Mouse (Mus musculus) mesoderm, embryonic 11.5 days (tissue): ENCODE data around the gene 1810010H24Rik.
A peak's percentile ranks its signal among the peaks of the same experiment; 100 is the strongest.
"Not testable (repeated sequence)": the region's sequence is repeated elsewhere in the genome, so short reads cannot be mapped to it uniquely, and the experiment has no call there.

Source experiments
- DNase-seq: peaks from one replicate; pipeline ENCODE4 v3.0.0-alpha.2; 2012; ENCODE audit warnings: low read depth, low spot score

The 1810010H24Rik gene

GRCm38 (mm10) chr11:107025411-107026321 lies at the start of gene 1810010H24Rik:
Gene 1810010H24Rik, plus strand, starts transcription at chr11:107025681.
- no peak for DNase-seq

- no peak for DNase-seq
Measured at GRCm38 (mm10) chr11:106976194-106976593, 49.3 kb upstream of the 1810010H24Rik start.

DNA sequence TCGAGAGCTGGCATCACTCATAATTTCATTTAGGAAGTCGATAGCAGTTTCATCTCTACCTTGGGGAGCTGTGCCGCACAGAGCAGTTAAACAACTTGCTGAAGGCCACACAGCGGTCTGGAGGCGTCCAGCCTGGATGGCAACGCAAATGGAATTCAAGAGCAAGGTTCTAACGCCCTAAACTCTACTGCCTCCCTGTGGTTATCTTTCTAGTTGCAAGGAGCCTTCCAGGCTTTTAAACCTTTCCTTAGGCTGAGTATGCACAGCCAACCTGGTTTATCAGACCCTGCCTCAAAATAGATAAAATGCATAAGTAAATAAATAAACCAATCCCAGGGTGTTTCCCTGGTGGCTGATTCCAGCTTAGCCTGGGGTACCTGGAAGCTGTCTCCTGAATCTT lies 45.0 kb upstream of the 1810010H24Rik start:
- DNase-seq: peak; percentile 78

DNA sequence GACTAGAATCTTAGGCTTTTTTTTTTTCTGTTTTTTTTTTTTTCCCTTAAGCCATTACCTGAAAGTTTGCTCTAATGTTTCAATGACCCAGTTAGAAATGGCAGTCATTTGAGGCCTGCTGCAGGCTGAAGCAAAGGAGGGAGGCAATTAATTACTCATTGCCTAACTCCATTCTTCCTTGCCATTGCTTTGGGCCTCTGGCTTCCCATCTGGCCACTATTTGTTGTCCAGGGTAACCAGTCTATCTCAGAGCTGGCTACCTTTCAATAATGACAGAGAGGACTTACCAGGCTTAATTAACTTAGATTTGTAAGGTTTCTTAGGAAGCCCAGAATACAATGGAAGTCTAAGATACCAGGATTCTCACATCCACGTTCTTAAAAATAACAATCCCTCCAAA lies 43.7 kb upstream of the 1810010H24Rik start:
- DNase-seq: no peak

DNA sequence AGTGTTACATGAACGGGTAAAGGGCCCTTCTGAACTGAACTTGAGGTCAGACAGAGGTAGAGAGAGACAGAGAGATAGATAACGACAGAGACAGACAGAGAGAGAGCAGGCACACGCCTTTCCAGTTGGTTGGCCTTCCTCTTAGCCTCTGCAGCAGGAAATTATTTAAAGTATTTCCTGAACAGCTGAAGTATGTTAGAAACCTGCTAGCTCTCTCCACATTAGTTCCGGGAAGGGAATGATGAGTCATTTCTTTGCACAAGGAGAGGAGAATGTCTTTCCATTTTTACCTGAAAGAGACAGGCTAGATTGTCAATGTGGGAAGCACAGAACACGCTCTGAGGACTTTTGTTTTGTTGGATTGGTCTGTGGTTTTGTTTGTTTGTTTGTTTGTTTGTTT lies 43.1 kb upstream of the 1810010H24Rik start:
- no peak for DNase-seq

- not testable (repeated sequence) for DNase-seq
Measured at GRCm38 (mm10) chr11:106985979-106986604, 39.4 kb upstream of the 1810010H24Rik start.

GRCm38 (mm10) chr11:106987384-106987783 lies 38.1 kb upstream of the 1810010H24Rik start:
- DNase-seq: no peak

DNA sequence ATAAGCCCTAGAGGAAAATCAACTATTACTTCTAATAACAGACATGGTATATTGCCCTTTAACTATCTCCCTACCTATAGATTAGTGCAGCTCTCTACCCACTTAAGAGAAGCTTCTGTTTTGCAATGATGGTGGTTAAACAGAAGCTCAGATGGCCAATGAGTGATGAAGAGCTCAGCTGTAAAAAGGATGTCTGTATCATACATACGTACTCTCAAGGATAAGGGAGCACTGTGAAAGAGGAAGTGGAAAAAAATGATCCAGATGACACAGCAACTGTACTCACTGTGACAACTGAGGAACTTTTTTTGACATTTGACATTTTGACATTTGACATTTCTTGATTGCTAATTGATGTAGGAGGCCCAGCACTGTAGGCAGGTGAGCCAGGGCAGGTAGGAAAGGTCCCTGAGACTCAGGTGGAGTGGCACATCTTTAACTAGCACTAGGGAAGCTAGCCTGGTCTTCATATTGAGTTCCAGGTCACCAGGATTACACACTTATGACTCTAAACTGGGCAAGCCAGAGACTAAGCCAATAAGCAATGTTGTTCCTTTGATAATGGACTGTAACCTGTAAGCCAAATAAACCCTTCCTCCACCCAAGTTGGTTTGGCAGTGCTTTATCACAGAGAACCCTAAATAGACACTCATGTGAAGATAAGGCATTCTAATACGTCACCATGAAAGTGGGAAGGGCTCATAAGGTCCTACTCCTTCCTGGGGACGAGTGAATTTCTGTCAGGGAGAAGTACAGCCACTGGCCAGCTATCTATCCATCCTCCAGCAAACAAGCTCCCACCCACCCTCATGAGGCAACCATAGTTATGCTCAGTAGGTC lies 31.0 kb upstream of the 1810010H24Rik start:
- DNase-seq: no peak

DNA sequence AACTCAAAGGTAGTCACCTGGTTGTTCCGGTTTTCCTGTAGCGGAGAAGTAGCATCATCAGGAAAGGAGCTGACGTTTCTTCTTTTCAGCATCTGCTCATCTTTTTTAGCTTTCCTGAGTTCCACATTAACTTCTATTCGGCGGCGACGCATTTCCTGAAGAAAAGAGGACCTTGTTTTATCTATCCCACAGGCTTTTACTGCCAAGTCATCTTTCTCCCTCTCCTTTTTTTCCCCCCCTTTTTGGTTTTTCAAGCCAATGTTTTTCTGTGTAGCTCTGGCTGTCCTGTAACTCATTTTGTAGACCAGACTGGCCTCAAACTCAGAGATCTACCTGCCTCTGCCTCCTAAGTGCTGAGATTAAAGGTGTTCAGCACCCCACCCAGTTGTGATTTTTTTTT lies 29.0 kb upstream of the 1810010H24Rik start:
- DNase-seq: not testable (repeated sequence)

- DNase-seq: no peak
Measured at GRCm38 (mm10) chr11:106997976-106998375, 27.5 kb upstream of the 1810010H24Rik start.

- no peak for DNase-seq
Measured at GRCm38 (mm10) chr11:106998651-106999150, 26.8 kb upstream of the 1810010H24Rik start.

DNA sequence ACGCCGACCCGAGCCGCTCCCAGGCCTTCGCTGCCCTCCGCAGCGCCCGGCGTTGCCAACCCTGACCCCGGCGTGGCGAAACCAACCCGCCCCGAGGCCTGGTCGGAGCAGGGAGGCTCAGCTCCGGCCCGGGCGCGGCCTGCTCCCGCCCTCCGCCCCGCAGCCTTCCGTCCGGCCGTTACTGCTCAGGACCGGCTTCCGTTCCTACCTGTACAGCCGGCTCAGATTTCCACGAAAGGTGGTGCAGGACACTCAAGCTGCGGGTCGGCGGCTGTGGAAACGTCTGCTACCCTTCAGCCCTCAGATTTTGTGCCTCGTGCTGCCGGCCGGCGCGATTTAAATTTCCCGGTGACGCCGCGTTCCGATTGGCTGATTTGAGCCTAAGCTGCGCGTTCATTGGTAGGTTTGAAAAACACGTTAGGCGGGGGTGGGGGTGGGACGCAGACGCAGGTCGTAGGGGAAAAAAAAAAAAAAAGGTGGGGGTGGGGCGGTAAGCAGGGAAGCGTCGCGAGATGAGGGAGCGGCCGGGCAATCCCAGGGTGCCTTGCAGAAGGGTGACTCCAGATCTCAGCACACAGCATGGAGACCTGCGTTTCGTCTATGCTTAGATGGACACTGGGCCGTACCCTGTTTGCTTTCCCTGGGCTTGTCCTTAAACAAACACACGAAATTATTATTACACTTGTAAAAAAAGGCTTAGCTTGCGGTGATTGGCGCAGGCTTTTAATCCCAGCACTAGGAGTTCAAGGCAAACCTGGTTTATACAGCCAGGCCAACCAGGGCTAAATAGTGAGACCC lies 26.1 kb upstream of the 1810010H24Rik start, which contains the start of gene Kpna2:
Kpna2 (minus strand) TSS at position 391 of the 798 bp plus-strand sequence.
- DNase-seq: peak; percentile 97

DNA sequence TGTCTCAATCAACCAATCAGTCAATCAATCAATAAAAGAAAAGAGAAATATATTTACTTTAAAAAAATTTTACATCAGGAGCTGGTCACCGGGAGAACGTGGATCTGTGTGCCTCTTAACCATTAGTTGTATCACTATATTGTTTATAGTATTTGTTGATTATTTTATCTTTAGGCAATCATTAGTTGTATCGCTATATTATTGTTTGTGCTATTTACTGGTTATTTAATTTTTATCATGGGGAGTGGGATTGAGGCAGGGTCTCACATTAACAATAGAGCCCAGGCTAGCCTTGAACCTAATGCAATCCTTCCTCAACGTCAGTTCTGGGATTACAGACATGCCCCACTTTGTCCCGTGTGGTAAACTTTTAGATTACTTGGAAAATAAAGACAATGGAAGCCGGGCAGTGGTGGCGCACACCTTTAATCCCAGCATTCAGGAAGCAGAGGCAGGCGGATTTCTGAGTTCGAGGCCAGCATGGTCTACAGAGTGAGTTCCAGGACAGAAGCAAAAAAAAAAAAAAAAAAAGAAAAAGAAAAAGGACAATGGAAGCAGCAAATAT lies 25.4 kb upstream of the 1810010H24Rik start:
- DNase-seq: no peak

DNA sequence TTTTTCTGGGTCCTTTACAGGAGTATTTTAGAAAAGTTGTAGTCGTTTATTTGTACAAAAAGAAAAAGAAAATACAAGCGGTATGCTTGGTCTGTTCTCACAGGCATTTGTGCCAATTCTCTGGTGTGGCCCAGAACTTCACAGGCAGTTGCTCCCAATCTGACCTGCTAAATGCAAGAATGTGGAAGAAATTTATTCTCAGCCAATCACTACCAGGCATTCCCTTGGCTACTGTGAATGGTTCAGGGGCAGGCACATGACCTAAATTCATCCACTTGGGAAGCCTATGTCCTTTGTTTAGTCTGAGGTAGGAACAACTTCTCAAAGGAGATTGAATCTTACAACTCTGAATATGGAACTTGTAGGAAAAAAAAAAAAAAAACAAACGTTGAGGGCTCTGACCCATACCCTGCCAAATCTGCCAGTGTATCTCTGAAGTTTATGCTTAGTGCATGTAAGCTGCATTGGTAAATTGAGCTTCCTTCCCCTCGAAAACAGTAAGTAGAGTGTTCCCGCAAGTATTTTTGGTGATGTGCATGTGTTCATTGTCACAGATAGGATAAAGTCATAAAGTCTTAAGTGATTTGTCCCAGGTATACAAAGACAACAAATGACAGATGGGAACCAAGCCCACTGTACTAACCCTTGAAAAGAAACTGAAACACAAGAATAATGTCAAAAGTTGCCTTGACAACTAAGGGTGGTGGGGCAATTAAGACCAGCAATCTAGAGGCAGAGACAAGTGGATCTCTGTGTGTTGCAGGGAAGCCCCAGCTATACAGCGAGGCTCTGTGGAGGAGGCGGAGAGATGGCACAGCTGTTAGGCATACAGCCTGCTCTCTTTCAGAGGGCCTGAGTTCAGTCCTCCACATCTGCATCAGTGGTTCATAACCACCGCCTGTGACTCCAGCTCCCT lies 23.5 kb upstream of the 1810010H24Rik start:
- DNase-seq: peak; percentile 65

DNA sequence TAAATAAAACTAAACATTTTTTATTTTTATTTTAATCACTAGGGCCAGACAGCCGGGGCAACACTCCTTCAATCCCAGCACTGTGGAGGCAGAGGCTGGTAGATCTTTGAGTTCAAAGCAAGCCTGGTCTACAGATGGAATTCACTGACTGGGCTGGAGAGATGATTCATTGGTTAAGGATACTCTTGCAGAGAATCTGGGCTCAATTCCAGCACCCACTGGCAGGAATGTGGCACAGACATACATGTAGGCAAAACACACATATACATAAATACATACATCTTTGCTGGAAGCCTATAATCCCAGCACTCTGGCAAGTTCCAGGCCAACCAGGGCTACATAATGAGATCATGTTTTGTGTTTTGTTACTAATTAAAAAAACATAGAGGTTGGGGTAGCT lies 19.9 kb upstream of the 1810010H24Rik start:
- DNase-seq: no peak

DNA sequence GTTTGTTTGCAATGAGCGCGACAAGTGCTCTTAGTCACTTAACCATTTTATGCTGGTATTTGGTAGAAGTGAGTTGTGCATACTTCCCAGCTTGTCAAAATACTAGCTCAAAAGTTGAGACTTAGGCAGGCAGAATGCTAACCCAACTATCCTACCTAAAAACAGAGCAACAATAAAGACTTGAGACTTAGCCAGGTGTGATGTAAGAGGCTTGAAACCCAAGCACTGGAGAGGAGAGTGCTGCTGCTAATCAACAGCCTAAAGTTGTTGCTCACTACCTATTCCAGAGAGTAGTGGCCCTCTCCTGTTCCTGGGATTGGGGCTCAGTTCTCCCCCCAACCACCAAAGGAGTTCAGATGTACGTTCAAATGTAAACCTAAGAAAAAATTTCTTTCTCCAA lies 15.0 kb upstream of the 1810010H24Rik start:
- DNase-seq: no peak

- DNase-seq: no peak
Measured at GRCm38 (mm10) chr11:107011171-107011570, 14.3 kb upstream of the 1810010H24Rik start.

DNA sequence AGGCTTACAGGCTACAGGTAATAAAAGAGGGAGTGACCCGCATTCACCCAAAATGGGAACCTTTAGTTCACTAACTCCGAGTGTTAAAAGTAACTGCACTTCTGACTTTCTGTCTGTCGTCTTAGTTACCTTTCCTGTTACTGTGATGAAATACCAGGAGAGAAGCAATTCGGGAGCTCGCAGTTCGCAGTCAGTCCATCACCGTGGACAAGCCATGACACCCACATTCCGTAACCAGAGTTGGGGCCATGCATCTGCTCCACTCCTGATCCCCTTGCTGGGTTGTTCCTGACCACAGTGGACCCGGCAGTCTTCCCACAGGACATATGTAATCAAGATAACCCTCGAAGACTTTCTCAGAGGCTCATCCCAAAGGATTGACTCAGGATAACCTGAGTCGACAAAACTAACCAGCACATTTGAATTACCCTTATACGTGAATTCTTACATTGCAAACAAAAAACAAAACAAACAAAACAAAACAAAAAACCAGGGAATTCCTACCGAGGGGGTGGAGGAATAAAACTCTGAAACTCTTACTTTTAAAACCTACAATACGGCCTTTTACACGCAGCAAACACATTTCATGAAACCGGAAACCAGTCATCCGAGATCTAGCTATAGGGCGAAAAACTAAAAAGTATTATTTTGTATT lies 13.7 kb upstream of the 1810010H24Rik start:
- no peak for DNase-seq
